Mouse (Mus musculus) limb, embryonic 14.5 days (tissue): ENCODE data around the gene Shld1. TPM values are rescaled to one million over a fixed set of nuclear protein-coding genes. Genes with fewer than 3 reads are reported as not detected.

Experiments
- ATAC-seq: fragments of 200-750 bp; cut with Nextera tagmentation; 2 replicates; pipeline ENCODE4 v1.8.0; 2017; ENCODE audit warnings: low read depth, moderate number of reproducible peaks, moderate TSS enrichment; ENCODE audit not compliant: low FRiP score
- DNase-seq: peaks from one replicate; pipeline ENCODE4 v3.0.0-alpha.2; 2015; ENCODE audit warnings: low spot score
- H3K27ac ChIP-seq: fragments of 300-500 bp; sonication (generic); replicated peaks from 2 replicates; pipeline ENCODE4 v1.5.1; 2014; ENCODE audit warnings: low read depth, mild to moderate bottlenecking, low read length, moderate library complexity, mixed read lengths
- H3K27me3 ChIP-seq: fragments of 300-500 bp; sonication (generic); 2 replicates; pipeline ENCODE4 v1.6.1; 2014; ENCODE audit warnings: low read length, mixed read lengths; ENCODE audit not compliant: control insufficient read depth, insufficient read depth
- H3K36me3 ChIP-seq: fragments of 300-500 bp; sonication (generic); 2 replicates; pipeline ENCODE4 v1.6.1; 2014; ENCODE audit warnings: mild to moderate bottlenecking, low read length, moderate library complexity, mixed read lengths; ENCODE audit not compliant: control insufficient read depth, insufficient read depth
- H3K4me1 ChIP-seq: fragments of 300-500 bp; sonication (generic); 2 replicates; pipeline ENCODE4 v1.6.1; 2014; ENCODE audit warnings: antibody characterized with exemption, low read length, mixed read lengths; ENCODE audit not compliant: control insufficient read depth, insufficient read depth
- H3K4me2 ChIP-seq: fragments of 300-500 bp; sonication (generic); replicated peaks from 2 replicates; pipeline ENCODE4 v1.6.1; 2014; ENCODE audit warnings: low read depth, mild to moderate bottlenecking, low read length, moderate library complexity; ENCODE audit not compliant: severe bottlenecking
- H3K4me3 ChIP-seq: fragments of 300-500 bp; sonication (generic); replicated peaks from 2 replicates; pipeline ENCODE4 v1.5.1; 2014; ENCODE audit warnings: low read length
- H3K9ac ChIP-seq: fragments of 300-500 bp; sonication (generic); 2 replicates; pipeline ENCODE4 v1.6.1; 2014; ENCODE audit warnings: mild to moderate bottlenecking, low read depth, low read length, moderate library complexity; ENCODE audit not compliant: severe bottlenecking
- H3K9me3 ChIP-seq: fragments of 300-500 bp; sonication (generic); 2 replicates; pipeline ENCODE4 v1.6.1; 2016; ENCODE audit warnings: low read length; ENCODE audit not compliant: control insufficient read depth
- POLR2A ChIP-seq: fragments of 200-500 bp; IDR thresholded peaks from 2 replicates; pipeline ENCODE4 v1.8.0; 2012; ENCODE audit warnings: inconsistent platforms, mild to moderate bottlenecking, moderate library complexity, borderline replicate concordance; ENCODE audit not compliant: insufficient read depth, insufficient read length; ENCODE audit errors: extremely low read depth
- WGBS: fragments of 180-500 bp; shearing (Covaris S2); extraction: QIAGEN DNeasy Blood & Tissue Kit; methylation state at CpG from one replicate; pipeline ENCODE4 v1.1.7; 2014; 5-methylcytosine and 5-hydroxymethylcytosine counted together
- polyA plus RNA-seq, 2 experiments: library from polyadenylated mRNA; depleted of rRNA in 1 of 2; stranded (reverse) in 1 of 2; unstranded in 1 of 2; fragments of >200 nt; fragmentation: Nextera tagmentation in 1 of 2; extraction: Ambion mirVana in 1 of 2; gene quantifications; 2 replicates each; pipeline versions ENCODE4 v1.2.1 to v1.2.3; 2012 to 2014

Shld1 gene
- polyA plus RNA-seq, 2 experiments, result 16.3 to 20.5 TPM

GRCm38 (mm10) chr2:132692320-132692719, 5.6 kb downstream of the Shld1 start:
- Histone ChIP-seq H3K4me3 (no peak overlapping the region), H3K36me3 (peaks cover 6% of the 10 kb centered on the region), H3K27ac (no peak overlapping the region), H3K27me3 (no peaks in the 10 kb centered on the region), H3K4me1 (no peaks in the 10 kb centered on the region; the same call in 1 of the 2 replicates), H3K9me3 (no peaks in the 10 kb centered on the region), H3K9ac (no peak overlapping the region), H3K4me2 (no peak overlapping the region)
- no peak for TF ChIP-seq POLR2A
- ATAC-seq (no peak), DNase-seq (no peak)
- 68% methylated on average over 1 of the region's 1 CpGs for WGBS

- no peaks in the 10 kb centered on the region for H3K9me3 ChIP-seq
- no peak overlapping the region for H3K4me3 ChIP-seq
- ATAC-seq, result no peak
- WGBS, result 84% methylated on average over 3 of the region's 3 CpGs
- no peak overlapping the region for H3K9ac ChIP-seq
- H3K27ac ChIP-seq, result no peak overlapping the region
- H3K4me1 ChIP-seq, result no peaks in the 10 kb centered on the region; the same call in 1 of the 2 replicates
- peaks cover 6% of the 10 kb centered on the region for H3K36me3 ChIP-seq
- H3K27me3 ChIP-seq, result no peaks in the 10 kb centered on the region
- H3K4me2 ChIP-seq, result no peak overlapping the region
- no peak for DNase-seq
- no peak for TF ChIP-seq POLR2A
These were observed 7.2 kb downstream of the Shld1 start for GRCm38 (mm10) chr2:132693980-132694379.

GRCm38 (mm10) chr2:132695358-132696093, 8.8 kb downstream of the Shld1 start:
- ATAC-seq, result no peak
- no peak for TF ChIP-seq POLR2A
- H3K4me3 ChIP-seq, result no peak overlapping the region
- no peaks in the 10 kb centered on the region for H3K4me1 ChIP-seq
- H3K9ac ChIP-seq, result no peak overlapping the region
- DNase-seq, result no peak
- no peak overlapping the region for H3K4me2 ChIP-seq
- no peak overlapping the region for H3K27ac ChIP-seq
- no peaks in the 10 kb centered on the region for H3K9me3 ChIP-seq
- 87% methylated on average over 9 of the region's 9 CpGs for WGBS
- peaks cover 6% of the 10 kb centered on the region for H3K36me3 ChIP-seq
- H3K27me3 ChIP-seq, result no peaks in the 10 kb centered on the region

GRCm38 (mm10) chr2:132696519-132696918, 9.8 kb downstream of the Shld1 start:
- H3K4me3 ChIP-seq, result no peak overlapping the region
- ATAC-seq (no peak), DNase-seq (no peak)
- no peaks in the 10 kb centered on the region for H3K4me1 ChIP-seq
- H3K4me2 ChIP-seq, result no peak overlapping the region
- no peak overlapping the region for H3K9ac ChIP-seq
- WGBS, result 84% methylated on average over 5 of the region's 5 CpGs
- no peak overlapping the region for H3K27ac ChIP-seq
- no peaks in the 10 kb centered on the region for H3K9me3 ChIP-seq
- TF ChIP-seq POLR2A, result no peak
- peaks cover 6% of the 10 kb centered on the region for H3K36me3 ChIP-seq
- no peaks in the 10 kb centered on the region for H3K27me3 ChIP-seq

GRCm38 (mm10) chr2:132697256-132697655, 10.5 kb downstream of the Shld1 start:
- Histone ChIP-seq H3K27ac (no peak overlapping the region), H3K27me3 (no peaks in the 10 kb centered on the region), H3K36me3 (peaks cover 6% of the 10 kb centered on the region), H3K4me3 (no peak overlapping the region), H3K4me1 (no peaks in the 10 kb centered on the region), H3K9me3 (no peaks in the 10 kb centered on the region), H3K9ac (no peak overlapping the region), H3K4me2 (no peak overlapping the region)
- WGBS, result 78% methylated on average over 5 of the region's 5 CpGs
- ATAC-seq (no peak), DNase-seq (no peak)
- TF ChIP-seq POLR2A, result no peak
